Mouse (Mus musculus) neural tube, embryonic 15.5 days (tissue): ENCODE measurements at regions not wholly inside any gene's neighbourhood (a gene's known extent, or its start where the extent isn't known, plus 50 kb on each side); places are given as distances from the start of the nearest gene placed in this dataset.

Experiments used
- ATAC-seq: fragments of 200-750 bp; cut with Nextera tagmentation; 2 replicates; pipeline ENCODE4 v1.8.0; 2017; ENCODE audit warnings: mild to moderate bottlenecking, moderate TSS enrichment, moderate library complexity; ENCODE audit not compliant: low FRiP score
- H3K27ac ChIP-seq: fragments of 300-500 bp; sonication (generic); replicated peaks from 2 replicates; pipeline ENCODE4 v1.5.1; 2015; ENCODE audit warnings: mild to moderate bottlenecking, inconsistent platforms
- H3K27me3 ChIP-seq: fragments of 300-500 bp; sonication (generic); replicated peaks from 2 replicates; pipeline ENCODE4 v1.6.1; 2015; ENCODE audit warnings: inconsistent platforms
- H3K36me3 ChIP-seq: fragments of 300-500 bp; sonication (generic); 2 replicates; pipeline ENCODE4 v1.6.1; 2015; ENCODE audit warnings: inconsistent platforms
- H3K4me1 ChIP-seq: fragments of 300-500 bp; sonication (generic); 2 replicates; pipeline ENCODE4 v1.6.1; 2015; ENCODE audit warnings: inconsistent platforms
- H3K4me2 ChIP-seq: fragments of 300-500 bp; sonication (generic); 2 replicates; pipeline ENCODE4 v1.6.1; 2015; ENCODE audit warnings: inconsistent platforms, mild to moderate bottlenecking, moderate library complexity
- H3K4me3 ChIP-seq: fragments of 300-500 bp; sonication (generic); replicated peaks from 2 replicates; pipeline ENCODE4 v1.5.1; 2015; ENCODE audit warnings: mild to moderate bottlenecking, inconsistent platforms
- H3K9ac ChIP-seq: fragments of 300-500 bp; sonication (generic); replicated peaks from 2 replicates; pipeline ENCODE4 v1.6.1; 2015; ENCODE audit warnings: mild to moderate bottlenecking, inconsistent platforms
- H3K9me3 ChIP-seq: fragments of 300-500 bp; sonication (generic); replicated peaks from 2 replicates; pipeline ENCODE4 v1.6.1; 2016; ENCODE audit warnings: inconsistent platforms
- WGBS: fragments of 180-500 bp; shearing (Covaris S2); methylation state at CpG from one replicate; pipeline ENCODE4 v1.1.7; 2015; ENCODE audit warnings: mixed read lengths; 5-methylcytosine and 5-hydroxymethylcytosine counted together

DNA sequence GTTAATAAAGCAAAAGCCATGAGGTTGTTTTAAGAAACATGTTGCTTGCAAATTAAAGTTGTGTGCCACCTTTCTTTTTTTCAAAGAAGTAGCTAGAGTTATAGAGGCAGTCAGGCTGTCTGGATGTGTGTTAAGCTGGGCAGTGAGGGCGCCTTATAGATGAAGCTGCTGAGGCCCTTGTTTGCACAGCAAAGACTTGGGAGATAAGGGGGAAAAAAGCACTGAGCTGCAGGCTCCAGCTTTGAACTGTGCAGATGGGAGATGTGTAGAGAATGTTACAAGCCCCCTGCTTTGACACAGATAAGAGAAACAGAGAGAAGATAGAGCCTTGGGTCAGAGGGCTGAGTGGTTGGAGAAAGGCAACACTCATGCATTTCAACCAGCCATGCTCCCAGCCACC lies 445.7 kb downstream of the Lmo4 start:
- Histone ChIP-seq H3K27me3 (no peaks in the 10 kb centered on the region), H3K36me3 (no peaks in the 10 kb centered on the region), H3K4me2 (no peak overlapping the region), H3K4me1 (no peaks in the 10 kb centered on the region), H3K9me3 (no peaks in the 10 kb centered on the region), H3K27ac (no peak overlapping the region), H3K9ac (no peak overlapping the region), H3K4me3 (no peak overlapping the region)
- 85% methylated on average over 1 of the region's 1 CpGs for WGBS
- no peak for ATAC-seq

DNA sequence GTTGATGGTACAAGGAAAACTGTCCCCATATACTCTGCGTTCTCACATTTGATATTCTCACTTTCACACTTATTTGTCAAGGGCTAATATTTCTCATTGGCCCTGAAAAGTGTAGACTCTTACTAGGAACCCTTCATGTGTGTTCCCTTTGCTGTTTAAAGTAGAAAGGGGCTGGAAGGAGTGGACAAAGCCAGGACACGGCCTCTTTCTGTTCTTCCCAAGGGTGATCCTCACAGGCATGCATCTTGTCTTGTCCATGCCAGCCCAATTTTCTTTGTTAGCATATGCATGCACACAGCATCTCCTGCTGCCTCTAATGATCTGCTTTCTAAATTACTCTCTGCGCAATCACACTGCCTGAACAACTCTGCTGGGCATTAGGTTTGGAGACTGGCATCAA lies 451.8 kb downstream of the Lmo4 start:
- Histone ChIP-seq H3K27ac (no peak overlapping the region), H3K4me2 (no peak overlapping the region), H3K4me1 (no peaks in the 10 kb centered on the region), H3K4me3 (no peak overlapping the region), H3K36me3 (no peaks in the 10 kb centered on the region), H3K9me3 (no peaks in the 10 kb centered on the region), H3K9ac (no peak overlapping the region), H3K27me3 (no peaks in the 10 kb centered on the region)
- ATAC-seq, result no peak
- WGBS, result 78% methylated on average over 3 of the region's 3 CpGs

DNA sequence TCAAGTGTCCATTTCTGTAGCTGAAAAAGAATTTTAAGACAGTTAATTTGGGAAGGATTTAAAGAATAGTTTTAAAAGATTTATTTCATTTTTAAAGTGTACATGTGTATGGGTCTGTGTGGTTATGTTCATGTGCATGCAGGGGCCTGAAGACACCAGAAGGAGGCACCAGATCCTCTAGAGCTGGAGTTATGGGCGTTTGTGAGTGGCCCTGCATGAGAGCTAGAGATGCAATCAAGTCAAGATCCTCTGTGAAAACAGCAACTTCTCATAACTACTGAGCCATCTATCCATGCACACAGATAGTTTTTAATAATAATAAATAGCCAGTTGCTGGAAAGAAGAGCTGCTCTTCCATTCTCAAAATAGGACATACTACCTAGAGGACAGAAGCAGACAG lies 452.4 kb downstream of the Lmo4 start:
- no peaks in the 10 kb centered on the region for H3K27me3 ChIP-seq
- no peaks in the 10 kb centered on the region for H3K4me1 ChIP-seq
- ATAC-seq, result no peak
- H3K4me2 ChIP-seq, result no peak overlapping the region
- 84% methylated on average over 1 of the region's 1 CpGs for WGBS
- H3K27ac ChIP-seq, result no peak overlapping the region
- H3K36me3 ChIP-seq, result no peaks in the 10 kb centered on the region
- no peaks in the 10 kb centered on the region for H3K9me3 ChIP-seq
- H3K9ac ChIP-seq, result no peak overlapping the region
- H3K4me3 ChIP-seq, result no peak overlapping the region

DNA sequence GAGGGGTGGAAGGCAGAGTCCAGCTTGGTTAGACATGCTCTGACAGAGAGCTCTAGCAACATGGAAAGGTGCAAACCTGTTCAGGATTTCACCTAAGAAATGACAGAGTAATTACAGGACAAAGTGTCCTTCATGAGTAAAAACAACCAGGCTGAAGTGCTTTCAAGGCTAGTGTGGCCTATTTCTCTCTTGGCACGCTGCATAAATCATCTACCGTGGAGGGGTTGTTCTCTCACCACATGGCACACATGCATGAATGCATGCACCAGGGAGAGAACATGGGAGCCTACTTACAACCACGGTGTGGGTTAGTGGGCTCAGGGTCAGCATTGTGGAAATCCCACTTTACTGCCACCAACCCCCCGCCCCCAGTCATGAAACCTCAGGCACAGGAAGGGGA lies 454.9 kb downstream of the Lmo4 start:
- Histone ChIP-seq H3K27ac (no peak overlapping the region), H3K9ac (no peak overlapping the region), H3K36me3 (no peaks in the 10 kb centered on the region), H3K4me3 (no peak overlapping the region), H3K4me2 (no peak overlapping the region), H3K9me3 (no peaks in the 10 kb centered on the region), H3K4me1 (no peaks in the 10 kb centered on the region), H3K27me3 (no peaks in the 10 kb centered on the region)
- no peak for ATAC-seq
- WGBS, result 51% methylated on average over 4 of the region's 4 CpGs

DNA sequence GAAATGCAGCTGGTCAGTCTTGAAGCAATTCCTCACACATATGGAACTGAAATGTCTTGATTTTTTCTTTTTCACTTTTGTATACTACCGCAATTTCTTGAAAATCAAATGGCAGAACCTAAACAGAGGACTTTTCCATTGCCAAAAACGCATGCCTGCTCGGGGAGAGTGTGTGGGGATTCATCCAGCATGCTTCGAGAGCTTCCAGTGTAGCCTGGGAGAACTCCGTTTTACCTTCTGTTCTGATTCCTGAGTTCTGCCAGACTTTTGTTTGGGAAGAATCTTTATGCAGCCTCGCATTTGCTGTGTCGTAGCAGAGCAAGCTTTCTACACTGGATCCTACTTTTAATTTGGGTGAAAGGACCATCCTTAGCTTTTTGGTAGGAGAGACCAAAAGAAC lies 461.4 kb downstream of the Lmo4 start:
- WGBS, result 66% methylated on average over 7 of the region's 7 CpGs
- Histone ChIP-seq H3K9ac (no peak overlapping the region), H3K4me3 (no peak overlapping the region), H3K4me2 (no peak overlapping the region), H3K36me3 (no peaks in the 10 kb centered on the region), H3K27me3 (no peaks in the 10 kb centered on the region), H3K4me1 (no peaks in the 10 kb centered on the region), H3K27ac (no peak overlapping the region), H3K9me3 (no peaks in the 10 kb centered on the region)
- no peak for ATAC-seq

DNA sequence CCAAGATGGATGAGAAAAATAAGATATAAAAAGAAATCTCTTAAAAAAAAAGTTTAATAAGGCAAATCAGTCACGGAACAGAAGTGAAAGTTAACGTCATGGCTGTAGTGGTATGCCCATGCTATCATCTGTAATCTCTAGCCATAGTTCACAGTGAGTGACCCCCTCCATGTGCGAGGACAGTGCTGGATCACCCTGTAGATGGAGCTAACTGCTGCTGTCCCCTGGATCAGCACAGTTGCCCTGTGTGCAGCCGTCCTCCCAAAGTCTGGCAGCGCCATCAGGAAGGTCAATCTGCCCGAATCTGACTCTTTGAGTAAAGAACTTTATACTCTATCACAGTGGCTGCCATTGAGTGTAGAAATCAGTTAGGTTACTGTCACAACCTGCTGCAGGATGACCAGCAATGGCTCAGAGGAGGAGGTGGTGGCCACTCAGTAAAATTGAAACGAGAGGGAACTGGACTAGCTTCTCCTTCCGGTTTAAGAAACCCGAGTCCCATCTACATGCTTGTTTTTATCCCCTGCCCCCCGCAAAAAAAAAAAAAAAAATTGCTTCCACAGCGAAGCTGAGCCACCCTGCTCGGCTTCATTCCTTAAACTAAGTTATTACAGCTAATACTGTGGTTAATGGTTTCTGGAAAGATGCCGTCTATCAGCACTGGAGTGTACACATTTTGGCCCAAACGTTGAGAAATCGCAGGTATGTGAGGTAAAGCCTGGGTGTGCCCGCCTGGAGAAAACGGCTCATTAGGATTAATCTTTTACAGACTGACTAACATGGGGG lies 462.0 kb downstream of the Lmo4 start:
- 75% methylated on average over 17 of the region's 17 CpGs for WGBS
- no peak for ATAC-seq
- H3K4me2 ChIP-seq, result no peak overlapping the region

DNA sequence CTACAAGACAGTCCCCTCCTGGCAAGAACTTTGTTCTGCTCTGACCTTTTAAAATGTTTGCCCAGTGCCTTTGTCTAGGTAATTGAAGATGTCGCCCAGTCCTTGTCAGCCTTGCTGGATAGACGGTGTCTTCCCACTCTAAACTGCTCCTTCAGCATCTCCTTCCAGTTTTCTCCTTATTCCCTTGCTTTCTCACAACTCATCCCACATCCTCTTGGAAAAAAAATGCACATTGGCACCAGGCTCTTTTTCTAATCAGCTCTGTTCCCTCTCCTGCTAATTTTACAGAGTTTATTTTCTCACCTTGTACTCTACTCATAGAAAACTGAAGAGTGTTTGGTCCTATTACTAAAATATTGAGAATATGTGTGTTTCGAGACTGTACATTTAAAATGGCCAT lies 466.3 kb downstream of the Lmo4 start:
- ATAC-seq, result no peak
- no peaks in the 10 kb centered on the region for H3K4me1 ChIP-seq
- WGBS, result 67% methylated on average over 3 of the region's 3 CpGs

More for the DNA sequence above, 462.0 kb downstream of the Lmo4 start:
- H3K27me3 ChIP-seq, result no peaks in the 10 kb centered on the region
- H3K9ac ChIP-seq, result no peak overlapping the region
- H3K4me3 ChIP-seq, result no peak overlapping the region
- H3K4me1 ChIP-seq, result no peaks in the 10 kb centered on the region
- H3K9me3 ChIP-seq, result no peaks in the 10 kb centered on the region
- no peak overlapping the region for H3K27ac ChIP-seq
- H3K36me3 ChIP-seq, result no peaks in the 10 kb centered on the region

DNA sequence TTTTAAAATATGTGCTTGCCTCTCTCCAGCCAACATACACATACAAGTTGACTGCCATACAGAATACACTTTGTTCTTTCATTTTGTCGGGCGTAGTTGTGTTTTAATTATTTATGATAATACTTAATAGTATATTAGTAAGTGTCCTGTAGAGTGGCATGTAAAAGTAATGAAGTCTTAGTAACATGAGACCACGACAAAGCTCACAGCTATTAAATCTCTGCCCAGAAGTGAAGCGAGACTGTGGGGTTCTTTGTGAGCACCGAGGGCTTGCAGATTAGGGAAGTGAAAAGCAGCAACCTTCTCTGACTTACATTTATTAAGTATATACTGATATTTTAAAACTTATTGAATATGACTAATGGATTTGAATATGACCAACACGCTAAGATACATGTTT lies 467.2 kb downstream of the Lmo4 start:
- Histone ChIP-seq H3K4me3 (no peak overlapping the region), H3K4me2 (no peak overlapping the region), H3K27ac (no peak overlapping the region), H3K9me3 (no peaks in the 10 kb centered on the region), H3K27me3 (no peaks in the 10 kb centered on the region), H3K9ac (no peak overlapping the region), H3K4me1 (no peaks in the 10 kb centered on the region), H3K36me3 (no peaks in the 10 kb centered on the region)
- ATAC-seq, result no peak
- 77% methylated on average over 6 of the region's 6 CpGs for WGBS

More for the DNA sequence above, 466.3 kb downstream of the Lmo4 start:
- H3K4me3 ChIP-seq, result no peak overlapping the region
- H3K27ac ChIP-seq, result no peak overlapping the region
- H3K36me3 ChIP-seq, result no peaks in the 10 kb centered on the region
- H3K27me3 ChIP-seq, result no peaks in the 10 kb centered on the region
- H3K9ac ChIP-seq, result no peak overlapping the region
- no peaks in the 10 kb centered on the region for H3K9me3 ChIP-seq
- no peak overlapping the region for H3K4me2 ChIP-seq

DNA sequence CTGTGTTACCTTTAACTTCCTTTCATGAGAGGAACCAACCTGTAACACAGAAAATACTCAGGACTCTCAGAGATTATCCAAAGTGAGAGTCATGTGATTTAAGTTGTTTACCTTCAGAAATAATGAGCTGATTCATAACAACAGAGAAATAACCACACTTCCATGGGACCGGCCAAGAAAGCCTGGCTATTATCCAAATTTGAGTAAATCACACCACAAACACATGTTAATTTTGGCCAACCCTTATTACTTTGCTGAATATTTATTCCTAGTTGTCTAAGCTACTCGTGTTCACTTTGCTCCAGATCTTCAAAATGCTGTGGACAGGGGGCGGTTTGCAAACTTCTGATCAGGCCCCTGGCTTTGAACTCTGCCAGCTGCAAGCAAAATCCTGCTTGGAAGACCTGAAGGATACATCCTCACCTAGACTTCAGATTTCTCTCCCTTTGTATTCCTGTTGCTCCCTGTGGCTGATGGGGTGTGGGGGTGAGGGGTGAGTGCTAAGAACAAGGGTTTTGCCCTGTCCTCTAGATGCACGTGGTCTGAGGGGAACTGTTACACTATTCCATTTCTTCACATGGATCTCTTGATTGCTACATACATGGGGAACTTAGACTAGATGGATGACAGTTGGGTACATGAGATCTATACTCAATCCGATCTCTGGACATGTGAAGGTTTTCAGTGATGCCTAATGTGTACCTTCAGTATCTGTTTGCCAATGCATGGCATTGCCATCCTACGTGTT lies 468.2 kb downstream of the Lmo4 start:
- Histone ChIP-seq H3K9ac (no peak overlapping the region), H3K27ac (no peak overlapping the region), H3K4me3 (no peak overlapping the region), H3K4me1 (no peaks in the 10 kb centered on the region), H3K9me3 (no peaks in the 10 kb centered on the region), H3K27me3 (no peaks in the 10 kb centered on the region), H3K36me3 (no peaks in the 10 kb centered on the region), H3K4me2 (no peak overlapping the region)
- ATAC-seq, result no peak
- WGBS, result 89% methylated on average over 6 of the region's 6 CpGs

DNA sequence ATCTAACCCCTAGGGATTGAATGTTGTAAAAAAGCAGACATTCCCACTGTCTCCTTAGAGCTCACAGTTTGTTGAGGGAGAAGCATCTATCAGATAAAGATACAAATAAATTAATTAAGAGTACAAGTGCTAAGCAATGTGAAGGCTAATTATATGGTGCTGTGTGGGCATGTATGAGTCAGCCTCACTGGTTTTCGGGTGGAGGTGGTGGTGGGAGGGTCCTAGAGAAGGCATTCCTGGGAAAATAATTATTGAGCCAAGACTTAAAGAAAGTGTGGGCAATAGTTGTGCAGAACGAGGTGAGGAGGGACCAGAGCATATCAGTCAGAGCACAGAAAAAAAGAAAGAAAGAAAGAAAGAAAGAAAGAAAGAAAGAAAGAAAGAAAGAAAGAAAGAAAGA lies 470.2 kb downstream of the Lmo4 start:
- no peaks in the 10 kb centered on the region for H3K27me3 ChIP-seq
- H3K27ac ChIP-seq, result no peak overlapping the region
- H3K4me1 ChIP-seq, result no peaks in the 10 kb centered on the region
- no peak overlapping the region for H3K4me2 ChIP-seq
- H3K4me3 ChIP-seq, result no peak overlapping the region
- ATAC-seq, result no peak
- H3K9me3 ChIP-seq, result no peaks in the 10 kb centered on the region
- H3K36me3 ChIP-seq, result no peaks in the 10 kb centered on the region
- 82% methylated on average over 2 of the region's 2 CpGs for WGBS
- H3K9ac ChIP-seq, result no peak overlapping the region

DNA sequence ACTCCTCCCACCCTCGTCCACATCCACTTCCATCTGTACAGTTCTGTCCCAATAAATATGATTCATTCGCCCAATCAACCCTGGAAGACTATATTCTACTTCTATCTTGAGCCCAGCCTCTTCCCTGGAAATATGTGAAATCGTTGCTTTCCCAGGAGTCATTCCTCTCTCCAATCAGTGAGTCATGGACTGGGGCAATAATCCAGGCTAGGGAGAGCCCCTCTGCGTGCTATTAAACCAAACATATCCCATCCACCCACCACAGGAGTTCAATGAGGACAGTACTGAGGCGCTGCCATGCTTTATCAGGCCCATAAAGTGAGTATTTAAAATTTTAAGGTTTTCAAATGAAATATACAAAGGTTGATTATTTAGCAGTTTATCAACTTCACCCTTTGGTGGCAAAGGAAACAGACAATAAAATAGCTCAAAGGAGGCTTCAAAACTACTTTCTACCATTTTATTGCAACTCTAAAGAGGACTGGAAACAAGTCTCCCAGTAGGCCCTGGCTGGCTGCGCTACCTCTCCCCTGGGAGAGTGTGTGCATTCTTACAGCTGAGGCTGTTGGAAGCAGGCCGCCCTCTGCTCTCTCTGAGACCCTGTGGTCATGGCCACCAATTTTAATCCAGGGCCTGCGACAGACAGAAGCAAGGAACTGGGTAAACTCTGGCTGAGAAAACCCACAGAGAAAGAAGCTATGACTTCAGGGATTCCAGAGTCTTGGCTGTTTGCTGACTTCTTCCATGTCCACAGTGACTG lies 471.9 kb downstream of the Lmo4 start:
- WGBS, result 75% methylated on average over 8 of the region's 8 CpGs
- no peak overlapping the region for H3K27ac ChIP-seq
- no peaks in the 10 kb centered on the region for H3K27me3 ChIP-seq
- H3K4me3 ChIP-seq, result no peak overlapping the region
- H3K36me3 ChIP-seq, result no peaks in the 10 kb centered on the region
- ATAC-seq, result no peak
- H3K9ac ChIP-seq, result no peak overlapping the region
- no peaks in the 10 kb centered on the region for H3K9me3 ChIP-seq
- no peaks in the 10 kb centered on the region for H3K4me1 ChIP-seq
- no peak overlapping the region for H3K4me2 ChIP-seq
